In the genomic region with DNA sequence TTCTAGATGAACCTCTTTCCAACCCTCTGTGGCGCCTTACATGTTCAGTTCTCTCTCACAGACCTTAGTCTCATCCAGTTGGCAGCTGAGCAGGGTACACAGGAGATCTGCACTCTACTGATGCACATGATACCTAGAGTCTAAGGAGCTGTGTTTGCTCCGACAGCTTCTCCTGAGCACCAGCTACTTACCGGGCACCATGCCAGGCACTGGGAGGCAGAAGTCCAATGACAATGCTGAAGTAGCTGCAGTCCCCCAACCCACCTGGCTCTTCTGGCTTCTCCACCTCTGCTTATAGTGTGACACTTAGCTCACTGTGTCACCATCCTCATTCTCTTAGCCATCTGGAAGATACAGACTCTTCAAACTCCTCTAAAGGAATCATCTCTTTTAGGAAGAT, we compare ENCODE assay signal across 18 mouse cellular contexts.
"Had no signal": no experiment of that assay in that cellular context is flagged by ENCODE, and none has a peak within 500 bp of the region (broad histone marks: within the 10 kb centered on the region; RNA-seq: fewer than 3 reads in every experiment).

No protein-coding gene starts in this region.

- H3K27me3 ChIP-seq: limb, embryonic 15.5 days had no signal

- H3K4me3 ChIP-seq: layer of hippocampus, adult 2 months; limb, embryonic 12.5 days; limb, embryonic 15.5 days; megakaryocyte, embryonic 14.5 days; midbrain, embryonic 10.5 days; midbrain, embryonic 13.5 days; myocyte; neural tube, embryonic 13.5 days had no signal

- H3K27ac ChIP-seq: kidney, postnatal 0 days; layer of hippocampus, adult 2 months; limb, embryonic 12.5 days; limb, embryonic 15.5 days; liver, embryonic 14.5 days; midbrain, embryonic 10.5 days; midbrain, embryonic 13.5 days; neural tube, embryonic 13.5 days had no signal

- H3K4me1 ChIP-seq: limb, embryonic 12.5 days; midbrain, embryonic 10.5 days; midbrain, embryonic 13.5 days; neural tube, embryonic 13.5 days had no signal

- DNase-seq: layer of hippocampus, adult 9-11 months; liver, postnatal 0 days; lung, embryonic 14.5 days; lung, postnatal 36 days; retina, postnatal 1 day; right cerebral cortex, postnatal 14 days; thymus, adult 18-20 months; thymus, postnatal 36 days had no signal
